Mouse (Mus musculus): ENCODE results near the gene Olfr794.

GRCm38 (mm10) chr10:129567355-129567754 lies at the start of gene Olfr794:
- no peak for TF ChIP-seq CTCF (IDR thresholded peaks at IDR 0.05; ENCODE audit: low read depth)
- no peak for TF ChIP-seq EP300 (optimal IDR thresholded peaks at IDR 0.05)
